Mouse (Mus musculus) adrenal gland, postnatal 14 days (tissue): ENCODE measurements around the gene Ier5. TPM values are rescaled to one million over a fixed set of nuclear protein-coding genes. Genes with fewer than 3 reads are reported as not detected.

Experiments
- DNase-seq: peaks from one replicate; pipeline ENCODE4 v3.0.0; 2021; ENCODE audit warnings: mixed read lengths
- total RNA-seq: library from RNA; stranded (reverse); gene quantifications from 2 replicates; pipeline ENCODE4 v1.2.3, GENCODE M21; 2021

Ier5 gene
- total RNA-seq, 1 experiment from 2014 or later: 11.1 TPM

DNA sequence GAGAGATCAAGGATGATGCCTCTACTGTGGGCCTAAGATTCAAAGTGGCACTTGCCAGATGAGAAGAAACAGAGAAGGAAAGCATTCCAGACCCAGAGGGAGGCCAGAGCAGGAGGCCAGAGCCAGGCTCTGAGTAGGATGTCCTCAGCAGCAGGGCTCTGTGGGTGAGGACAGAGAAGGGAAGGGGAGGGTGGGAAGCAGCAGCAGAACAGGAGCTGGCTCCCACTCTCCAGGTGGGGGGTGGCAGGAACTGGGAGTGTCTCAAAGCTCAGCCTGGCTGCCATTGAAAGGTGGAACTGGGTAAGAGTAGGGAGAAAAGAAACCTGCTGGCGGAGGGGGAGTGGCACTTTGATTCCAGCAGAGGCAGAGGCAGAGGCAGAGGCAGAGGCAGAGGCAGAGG, 46.1 kb downstream of the Ier5 start:
- DNase-seq: no peak

DNA sequence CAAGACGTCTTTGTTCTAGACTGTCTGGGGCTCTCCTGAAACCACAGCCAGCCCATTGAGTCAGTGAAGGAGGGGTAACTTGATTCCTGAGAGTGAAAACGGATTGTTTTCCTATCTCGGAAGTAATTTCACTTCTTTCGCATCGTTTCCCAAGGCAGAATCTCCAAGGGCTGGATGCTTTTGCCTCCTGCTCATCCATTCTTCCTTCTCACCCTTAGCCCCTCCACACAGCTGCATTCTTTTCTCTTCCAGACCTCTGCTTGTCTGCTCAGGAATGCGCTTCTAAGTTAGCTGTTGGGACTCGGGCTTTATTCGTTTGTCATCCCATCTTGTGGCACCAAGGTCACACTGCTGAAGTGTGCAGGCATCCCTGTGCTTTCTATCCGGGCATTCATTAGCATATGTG, 46.7 kb downstream of the Ier5 start:
- DNase-seq: no peak

DNA sequence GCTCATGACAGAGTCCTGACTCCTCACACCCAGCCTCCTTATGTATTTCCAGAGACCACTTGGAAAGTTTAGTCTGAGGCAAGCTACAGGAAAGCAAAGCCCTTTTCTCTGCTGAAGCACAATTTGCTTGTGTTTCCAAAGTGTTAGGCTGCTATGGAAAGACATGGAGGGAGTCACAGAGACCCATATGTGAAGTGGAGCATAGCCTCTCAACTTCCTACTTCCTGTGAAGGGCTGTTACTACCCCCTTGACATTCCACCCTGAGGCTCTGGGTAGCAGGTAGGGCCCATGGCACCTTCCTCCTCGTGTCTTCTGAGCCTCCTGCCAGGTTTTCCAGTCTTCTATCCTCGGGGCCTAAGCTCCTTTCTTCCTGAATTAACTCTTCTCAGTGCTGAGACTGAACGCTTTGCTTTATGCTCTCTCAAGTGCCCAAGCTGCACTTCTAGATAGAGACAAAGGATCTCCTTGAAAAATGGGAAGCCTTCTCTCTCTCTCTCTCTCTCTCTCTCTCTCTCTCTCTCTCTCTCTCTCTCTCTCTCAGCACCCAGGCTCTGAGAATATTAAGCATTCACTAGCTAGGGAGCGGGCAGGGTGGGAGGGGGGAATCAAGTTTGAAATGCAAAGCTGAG, 47.2 kb downstream of the Ier5 start:
- DNase-seq: no peak

DNA sequence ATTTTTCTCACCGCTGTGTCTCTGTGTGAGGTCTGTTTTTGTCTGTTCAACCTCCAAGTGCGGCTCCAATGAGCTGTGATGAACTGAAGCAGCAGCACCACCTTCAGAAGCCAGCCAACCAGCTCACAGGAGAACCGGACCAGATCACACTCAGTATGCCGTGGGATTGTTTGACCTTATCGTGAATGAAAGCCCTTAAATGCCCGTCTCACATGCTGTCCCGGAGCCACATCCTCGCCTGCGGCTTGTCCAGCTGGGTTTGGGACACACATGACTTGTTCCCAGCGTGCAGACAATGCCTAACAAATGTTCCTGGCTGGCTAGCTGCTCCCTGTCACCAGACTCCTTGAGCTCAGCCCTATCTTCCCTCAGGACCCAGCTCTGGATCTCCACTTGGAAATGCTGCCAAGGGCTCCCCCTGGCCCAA, 47.7 kb downstream of the Ier5 start:
- DNase-seq: no peak

DNA sequence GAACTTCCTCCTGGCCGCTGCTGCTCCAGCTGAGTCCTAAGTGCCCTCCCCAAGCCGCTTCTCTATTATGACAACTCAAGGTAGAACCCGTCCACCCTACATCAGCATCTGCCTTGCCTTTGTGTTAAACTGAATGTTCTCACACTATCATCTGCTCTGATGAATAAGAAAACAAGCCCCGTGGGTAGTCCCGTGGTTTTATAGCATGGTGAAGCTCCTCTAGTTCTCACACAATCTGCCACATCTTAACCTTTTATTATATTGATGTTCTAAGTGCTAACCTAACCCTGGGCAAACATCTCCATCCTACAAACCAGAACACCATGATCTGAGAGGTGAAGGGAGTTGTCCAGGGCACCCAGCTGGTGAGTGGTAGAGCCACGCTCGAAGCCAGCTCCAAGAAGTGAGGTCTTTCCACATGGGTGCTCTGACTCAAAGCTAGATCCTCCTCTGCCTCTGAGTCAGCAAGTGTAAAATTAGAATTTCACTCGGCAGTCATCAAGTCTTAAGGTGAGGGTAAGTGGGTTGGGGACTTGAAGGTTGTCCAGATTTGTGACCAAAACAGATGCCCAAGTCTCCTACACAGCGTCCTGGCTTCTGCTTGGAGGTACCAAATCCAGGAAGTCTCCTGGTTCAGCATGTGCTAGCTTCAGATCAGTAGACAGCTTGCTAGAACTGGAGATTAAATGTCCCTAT, 48.4 kb downstream of the Ier5 start:
- DNase-seq: no peak

DNA sequence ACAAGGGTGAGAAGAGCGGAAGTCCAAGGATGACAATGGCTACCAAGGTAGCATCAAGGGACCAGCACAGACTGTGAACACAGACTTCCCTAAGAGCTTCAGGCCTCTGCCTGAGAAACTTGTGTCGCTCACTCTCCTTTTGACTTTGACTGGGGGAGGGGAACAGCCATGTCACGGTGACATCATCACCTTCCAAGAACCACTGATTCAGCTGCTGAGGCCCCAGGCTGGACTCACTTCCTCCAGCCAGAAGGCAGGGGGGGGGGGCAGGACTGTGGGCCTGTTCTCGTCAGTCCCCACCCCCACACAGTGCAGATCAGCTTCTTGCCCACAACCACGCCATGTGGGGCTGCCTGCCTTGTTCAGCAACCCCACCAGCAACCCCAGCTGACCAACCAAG, 49.3 kb downstream of the Ier5 start:
- DNase-seq: peak; percentile 54

DNA sequence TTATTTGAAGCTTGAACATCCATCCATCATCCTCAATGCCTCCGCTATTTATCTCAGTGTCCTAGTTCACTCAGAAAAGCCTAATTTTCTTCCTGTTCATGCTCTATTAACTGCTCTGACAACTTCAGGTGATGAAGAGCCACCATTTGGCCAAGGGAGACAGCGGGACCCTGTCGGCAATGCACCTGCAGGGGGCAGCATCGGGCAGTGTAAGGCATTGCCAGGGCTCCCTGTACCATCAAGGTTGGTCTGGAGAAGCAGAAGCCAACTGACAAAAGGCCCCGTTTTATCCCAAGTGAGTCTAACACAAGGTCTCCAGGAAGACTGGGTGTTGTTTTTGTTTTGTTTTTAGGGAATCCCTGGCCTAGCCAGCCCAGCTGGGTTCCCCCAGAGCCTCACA, 50.5 kb downstream of the Ier5 start:
- DNase-seq: peak; percentile 97

Other genes starting within 250 kb of the Ier5 start
- 0.30 and 2.3 TPM in 2 replicates for gene Cacna1e, start 215.1 kb downstream of the Ier5 start, total RNA-seq
- 13.8 and 17.2 TPM in 2 replicates for gene Mr1, start 47.2 kb upstream of the Ier5 start, total RNA-seq
- 48.4 and 59.5 TPM in 2 replicates for gene Stx6, start 59.1 kb upstream of the Ier5 start, total RNA-seq
- gene BC034090, start 144.8 kb upstream of the Ier5 start, total RNA-seq: 26.9 and 32.3 TPM in 2 replicates